Mouse (Mus musculus) heart, postnatal 14 days (tissue): ENCODE data around the gene Grb10. TPM values are rescaled to one million over a fixed set of nuclear protein-coding genes. Genes with fewer than 3 reads are reported as not detected.

Experiments used
- DNase-seq, 2 experiments: peaks; one replicate each; pipeline ENCODE4 v3.0.0; 2021 to 2022
- intact Hi-C: fragments of 180-260 bp; cut with DNase I; formaldehyde crosslinking; loops from one replicate; pipeline ENCODE4 v1.15.1; 2025
- total RNA-seq, 2 experiments: library from RNA; stranded (reverse); gene quantifications; 2 replicates each; pipeline ENCODE4 v1.2.3; 2021

Grb10 gene
- total RNA-seq, 2 experiments from 2014 or later = 138 to 163 TPM

GRCm38 (mm10) chr11:11974591-11975255 lies 63.8 kb downstream of the Grb10 start:
- intact Hi-C loops = loop anchor here (5.0 kb wide), 2 partner anchors 63 to 417 kb away; partner anchors contain the start of gene Grb10

GRCm38 (mm10) chr11:11973366-11974014 lies 65.0 kb downstream of the Grb10 start:
- peak; percentile 75 to 80 for DNase-seq
- intact Hi-C loops = loop anchor here (1.0 to 2.0 kb wide), 2 partner anchors 129 to 153 kb away; no protein-coding TSS in a partner anchor

More at GRCm38 (mm10) chr11:11974591-11975255, 63.8 kb downstream of the Grb10 start:
- DNase-seq = no peak

- DNase-seq = no peak
- intact Hi-C loops = loop anchor here (1.0 to 2.0 kb wide), 2 partner anchors 128 to 152 kb away; no protein-coding TSS in a partner anchor
Measured at GRCm38 (mm10) chr11:11972401-11973110, 65.9 kb downstream of the Grb10 start.

GRCm38 (mm10) chr11:11970246-11970645 lies 68.2 kb downstream of the Grb10 start:
- intact Hi-C loops = no loop called here
- no peak for DNase-seq

GRCm38 (mm10) chr11:11968830-11969229 lies 69.7 kb downstream of the Grb10 start:
- DNase-seq = peak; percentile 74 to 75
- intact Hi-C loops = no loop called here

GRCm38 (mm10) chr11:11967519-11967918 lies 71.0 kb downstream of the Grb10 start:
- DNase-seq = no peak
- intact Hi-C loops = no loop called here

- DNase-seq = no peak
- intact Hi-C loops = no loop called here
Measured at GRCm38 (mm10) chr11:11966220-11966619, 72.3 kb downstream of the Grb10 start.

GRCm38 (mm10) chr11:11965501-11966125 lies 72.9 kb downstream of the Grb10 start:
- intact Hi-C loops = no loop called here
- peak; percentile 85 to 88 for DNase-seq

- intact Hi-C loops = no loop called here
- DNase-seq = no peak
Measured at GRCm38 (mm10) chr11:11964729-11965128, 73.8 kb downstream of the Grb10 start.

- intact Hi-C loops = no loop called here
- DNase-seq = no peak
Measured at GRCm38 (mm10) chr11:11963587-11963986, 74.9 kb downstream of the Grb10 start.

GRCm38 (mm10) chr11:11963065-11963464 lies 75.4 kb downstream of the Grb10 start:
- intact Hi-C loops = no loop called here
- no peak for DNase-seq

GRCm38 (mm10) chr11:11962629-11962954 lies 75.9 kb downstream of the Grb10 start:
- no peak for DNase-seq
- intact Hi-C loops = no loop called here

GRCm38 (mm10) chr11:11961917-11962628 lies 76.4 kb downstream of the Grb10 start:
- intact Hi-C loops = no loop called here
- peak; percentile 39 to 45 for DNase-seq

- intact Hi-C loops = no loop called here
Measured at GRCm38 (mm10) chr11:11960858-11961257, 77.6 kb downstream of the Grb10 start.

GRCm38 (mm10) chr11:11960227-11960626 lies 78.3 kb downstream of the Grb10 start:
- intact Hi-C loops = no loop called here

More at GRCm38 (mm10) chr11:11960858-11961257, 77.6 kb downstream of the Grb10 start:
- DNase-seq = no peak

GRCm38 (mm10) chr11:11958479-11958878 lies 80.0 kb downstream of the Grb10 start:
- intact Hi-C loops = no loop called here
- no peak for DNase-seq

More at GRCm38 (mm10) chr11:11960227-11960626, 78.3 kb downstream of the Grb10 start:
- no peak for DNase-seq

GRCm38 (mm10) chr11:11958061-11958361 lies 80.5 kb downstream of the Grb10 start:
- intact Hi-C loops = no loop called here
- no peak for DNase-seq

GRCm38 (mm10) chr11:11957211-11958060 lies 81.0 kb downstream of the Grb10 start:
- DNase-seq = no peak

GRCm38 (mm10) chr11:11955783-11956182 lies 82.7 kb downstream of the Grb10 start:
- no peak for DNase-seq
- intact Hi-C loops = no loop called here

More at GRCm38 (mm10) chr11:11957211-11958060, 81.0 kb downstream of the Grb10 start:
- intact Hi-C loops = no loop called here
